Mouse (Mus musculus): ENCODE data around the gene Psg17.
"Not testable (repeated sequence)": the region's sequence is repeated elsewhere in the genome, so short reads cannot be mapped to it uniquely, and the experiment has no call there.

Gene Psg17

DNA sequence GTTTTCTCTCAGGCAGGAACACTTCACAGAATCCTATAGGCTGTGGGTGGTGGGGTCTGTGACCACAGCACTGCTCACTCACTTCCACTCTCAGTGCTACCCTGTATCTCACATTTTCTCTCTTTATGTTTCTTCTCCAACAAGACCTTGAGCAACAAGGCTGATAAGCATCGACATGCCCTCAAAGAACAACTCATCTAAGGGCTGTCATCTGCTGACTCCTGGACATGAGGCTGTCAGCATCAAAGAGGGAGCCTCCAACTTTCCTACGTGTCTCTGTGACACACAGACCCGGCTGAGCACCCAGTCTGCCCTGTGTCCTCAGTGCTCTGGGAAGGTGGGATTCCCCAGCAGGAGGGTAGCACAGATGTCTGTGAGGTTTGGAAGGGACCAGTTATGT is at the start of gene Psg17:
Psg17 (minus strand) TSS at position 101 of the 400 bp plus-strand sequence.
- DNase-seq (ENCODE audit: low spot score in 2 of 2), result no peak

- not testable (repeated sequence) for DNase-seq (ENCODE audit: low spot score in 2 of 2)
These were observed 49.6 kb upstream of the Psg17 start, which contains the start of gene Pglyrp1 for GRCm38 (mm10) chr7:18871031-18871430. Gene Pglyrp1 (plus strand): TSS chr7:18871331.

- DNase-seq (ENCODE audit: low spot score in 2 of 2), result no peak
These were observed 47.1 kb upstream of the Psg17 start for GRCm38 (mm10) chr7:18868491-18868890.

DNA sequence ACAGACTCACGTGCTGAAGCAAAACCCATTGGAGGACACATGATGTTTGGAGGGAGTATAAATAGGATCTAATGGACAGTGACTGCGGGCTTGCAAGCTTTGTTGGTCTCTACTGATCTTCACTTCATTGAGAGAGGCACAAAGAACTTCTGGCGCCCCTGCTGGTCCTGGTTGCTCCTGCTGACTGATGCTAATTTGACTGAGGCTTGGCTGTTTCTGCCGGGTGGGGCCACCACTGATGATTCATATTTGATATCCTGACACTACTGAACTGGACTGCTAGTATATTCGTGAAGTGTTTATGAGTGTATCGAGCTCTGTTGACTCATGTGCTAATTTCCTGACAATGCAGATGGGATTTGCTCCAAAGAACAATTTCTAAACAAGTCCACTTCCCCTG is 41.4 kb upstream of the Psg17 start:
- no peak for DNase-seq (ENCODE audit: low spot score in 2 of 2)

- DNase-seq (ENCODE audit: low spot score in 2 of 2), result no peak
These were observed 37.0 kb upstream of the Psg17 start for GRCm38 (mm10) chr7:18858310-18858916.

DNA sequence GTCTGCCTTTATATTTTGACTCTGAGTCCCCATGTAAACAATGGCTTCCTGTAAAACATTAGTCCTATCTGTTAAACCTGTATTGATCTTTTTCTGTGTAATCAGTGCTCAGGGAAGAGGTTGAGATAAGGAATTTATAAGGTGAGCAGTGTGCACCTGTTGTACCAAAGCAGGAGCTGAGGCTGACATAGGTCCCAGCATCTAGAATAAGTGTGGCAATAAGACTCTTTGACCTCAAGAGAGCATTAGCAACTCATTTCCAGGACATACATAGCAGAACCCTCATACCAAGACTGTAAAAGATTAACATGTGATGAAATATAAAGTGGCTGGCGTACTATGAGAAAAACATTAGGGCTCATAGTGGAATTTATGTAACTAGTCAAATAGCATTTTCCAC is 27.0 kb upstream of the Psg17 start:
- no peak for DNase-seq (ENCODE audit: low spot score in 2 of 2)

GRCm38 (mm10) chr7:18844811-18845210 is 23.4 kb upstream of the Psg17 start:
- DNase-seq (ENCODE audit: low spot score in 2 of 2), result no peak

DNA sequence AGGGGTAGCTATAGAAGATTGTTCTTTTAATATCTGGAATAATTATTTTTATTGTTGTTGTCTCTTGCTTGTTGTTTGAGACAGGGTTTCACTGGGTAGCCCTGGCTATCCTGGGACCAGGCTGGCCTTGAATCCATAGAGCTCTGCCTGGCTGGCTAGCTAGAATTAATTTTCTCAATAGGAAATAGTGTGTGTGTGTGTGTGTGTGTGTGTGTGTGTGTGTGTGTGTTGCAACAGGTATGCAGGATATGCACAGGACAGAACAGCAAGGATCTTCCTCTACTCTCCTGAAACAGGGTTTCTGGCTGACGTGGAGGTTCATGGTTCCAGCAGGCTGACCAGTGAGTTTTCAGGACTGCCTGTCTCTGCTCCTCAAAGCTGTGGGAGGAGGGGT is 19.8 kb upstream of the Psg17 start:
- no peak for DNase-seq (ENCODE audit: low spot score in 2 of 2)

GRCm38 (mm10) chr7:18840386-18841173 is 19.2 kb upstream of the Psg17 start:
- peak in 1 of 2 experiments; percentile 14 for DNase-seq (ENCODE audit: low spot score in 2 of 2)

DNA sequence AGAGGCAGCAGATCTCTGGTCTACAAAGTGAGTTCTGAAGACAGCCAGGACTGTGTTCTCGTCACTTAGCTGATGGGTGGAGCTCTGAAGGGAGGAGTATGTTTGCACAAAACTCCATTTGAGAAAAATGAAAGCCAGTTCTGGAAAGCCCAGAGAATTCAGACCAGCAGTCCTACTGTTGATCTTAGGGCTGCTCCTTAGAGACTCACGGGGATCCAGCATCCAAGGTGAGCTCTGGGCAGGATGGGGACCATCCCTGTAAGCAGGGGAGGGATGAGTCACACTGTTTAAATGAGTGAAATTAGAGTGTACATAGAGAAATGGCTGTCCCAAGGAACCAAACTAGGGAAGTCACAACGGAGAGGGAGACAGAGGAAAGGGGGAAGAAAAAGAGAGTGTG is 18.5 kb upstream of the Psg17 start, which contains the start of gene Mill2:
Mill2 (plus strand) TSS at position 102 of the 400 bp plus-strand sequence.
- DNase-seq (ENCODE audit: low spot score in 2 of 2), result no peak

- no peak for DNase-seq (ENCODE audit: low spot score in 2 of 2)
These were observed 10.9 kb upstream of the Psg17 start for GRCm38 (mm10) chr7:18832298-18832697.

- DNase-seq (ENCODE audit: low spot score in 2 of 2), result no peak
These were observed 8.1 kb upstream of the Psg17 start for GRCm38 (mm10) chr7:18829545-18829944.

DNA sequence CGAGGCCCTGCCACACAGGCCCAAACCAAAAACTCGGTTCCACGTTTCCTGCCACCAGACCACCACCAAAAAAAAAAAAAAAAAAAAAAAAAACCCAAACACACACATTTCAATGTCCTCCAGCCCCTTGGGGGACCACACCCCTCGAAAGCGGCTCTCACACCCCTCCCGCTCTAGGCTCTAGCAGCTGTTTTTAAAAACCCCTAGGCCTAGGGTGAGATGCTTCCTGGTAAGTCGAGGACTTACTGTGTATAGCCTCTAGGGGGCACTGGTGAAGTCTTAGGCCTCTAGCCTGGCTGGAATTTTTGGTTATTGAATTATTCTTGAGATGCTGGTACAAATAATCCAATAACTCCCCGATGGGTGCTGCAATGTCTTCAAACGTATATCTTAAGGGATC is 7.2 kb upstream of the Psg17 start:
- no peak for DNase-seq (ENCODE audit: low spot score in 2 of 2)

DNA sequence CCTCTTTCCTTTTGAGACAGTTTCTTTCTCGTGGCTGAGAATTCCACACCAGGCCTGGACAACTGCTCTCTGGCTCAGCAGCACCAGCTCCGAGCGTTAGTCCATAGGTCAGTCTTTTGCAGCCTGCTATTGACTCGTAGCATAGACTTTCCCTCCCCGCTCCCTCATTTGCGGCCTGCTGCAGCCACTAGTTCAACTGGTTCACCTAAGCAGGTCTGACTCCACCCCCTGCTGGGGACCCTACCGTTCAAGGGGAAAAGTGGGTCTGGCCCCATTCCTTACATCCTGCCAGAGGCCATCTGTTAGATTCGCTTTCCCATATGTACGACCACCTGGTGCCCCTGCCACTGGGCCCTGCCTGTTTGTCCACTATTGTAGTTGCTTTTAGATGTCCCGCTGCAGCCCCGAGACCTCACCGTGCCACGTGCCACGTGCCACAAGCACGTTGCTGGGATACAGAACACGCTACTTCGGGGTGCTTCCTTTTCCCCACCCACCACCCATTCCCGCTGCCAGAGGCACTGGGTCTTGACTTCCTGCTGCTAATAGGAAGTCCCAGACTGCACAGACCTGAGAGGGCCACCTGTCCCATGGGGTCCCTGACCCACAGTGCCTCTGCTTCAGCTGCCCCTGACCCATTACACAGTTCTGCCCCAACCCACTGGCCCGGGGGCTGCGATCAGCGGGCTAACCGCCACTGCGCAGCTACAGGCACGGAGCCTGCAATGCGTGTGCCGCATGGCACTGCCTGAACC is 6.6 kb upstream of the Psg17 start:
- no peak for DNase-seq (ENCODE audit: low spot score in 2 of 2)

DNA sequence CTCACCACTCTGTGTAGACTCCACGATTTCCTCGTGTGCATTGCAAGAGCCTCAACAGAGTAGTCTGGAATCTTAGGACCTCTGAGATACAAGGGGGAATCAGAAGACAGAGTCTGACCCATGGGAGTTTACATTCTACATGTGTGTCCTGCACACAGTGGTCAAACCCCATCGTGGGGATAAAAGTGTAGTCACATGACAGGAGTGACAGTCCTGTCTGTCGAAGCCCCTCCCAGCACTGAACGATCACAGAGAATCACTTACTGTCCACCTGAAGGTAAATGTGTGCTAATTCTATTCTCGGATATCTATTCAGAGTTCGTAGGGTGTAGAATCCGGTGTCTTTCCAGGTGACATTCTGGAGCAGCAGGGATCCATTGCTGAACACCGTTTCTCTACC is 3.1 kb downstream of the Psg17 start:
- no peak for DNase-seq (ENCODE audit: low spot score in 2 of 2)

- DNase-seq (ENCODE audit: low spot score in 2 of 2), result no peak
These were observed 17.9 kb downstream of the Psg17 start for GRCm38 (mm10) chr7:18803526-18803925.

- DNase-seq (ENCODE audit: low spot score in 2 of 2), result no peak
These were observed 22.3 kb downstream of the Psg17 start for GRCm38 (mm10) chr7:18799129-18799528.

DNA sequence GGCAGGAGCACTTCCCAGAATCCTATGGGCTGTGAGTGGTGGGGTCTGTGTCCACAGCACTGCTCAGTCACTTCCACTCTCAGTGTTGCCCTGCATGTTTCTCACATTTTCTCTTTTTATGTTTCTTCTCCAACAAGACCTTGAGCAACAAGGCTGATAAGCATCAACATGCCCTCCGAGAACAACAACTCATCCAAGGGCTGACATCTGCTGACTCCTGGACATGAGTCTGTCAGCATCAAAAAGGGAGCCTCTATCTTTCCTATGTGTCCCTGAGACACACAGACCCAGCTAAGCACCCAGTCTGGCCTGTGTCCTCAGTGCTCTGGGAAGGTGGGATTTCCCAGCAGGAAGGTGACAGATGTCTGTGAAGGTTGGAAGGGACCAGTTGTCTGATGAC is 23.0 kb downstream of the Psg17 start, which contains the start of gene Psg19:
Psg19 (minus strand) TSS at position 101 of the 400 bp plus-strand sequence.
- no peak for DNase-seq (ENCODE audit: low spot score in 2 of 2)

GRCm38 (mm10) chr7:18790671-18791070 is 30.7 kb downstream of the Psg17 start:
- not testable (repeated sequence) for DNase-seq (ENCODE audit: low spot score in 2 of 2)

DNA sequence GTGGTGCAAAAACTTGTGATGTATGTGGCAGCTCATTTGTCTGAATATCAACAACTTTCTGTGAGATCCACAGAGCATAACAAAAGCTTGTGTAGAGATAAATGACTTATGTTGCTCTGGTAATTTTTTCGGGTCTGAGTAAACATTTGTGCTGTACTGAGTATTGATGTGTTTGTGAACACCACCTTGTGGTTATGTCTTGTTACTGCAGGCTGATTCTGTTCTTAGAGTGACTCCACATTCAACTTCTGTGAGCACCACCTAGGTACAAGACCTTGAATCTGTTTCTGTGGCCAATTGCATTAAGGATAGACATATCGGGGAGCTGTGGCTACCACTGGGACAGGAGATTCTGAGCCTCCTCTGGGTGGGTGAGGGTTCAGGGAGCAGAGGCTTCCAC is 40.1 kb downstream of the Psg17 start:
- not testable (repeated sequence) for DNase-seq (ENCODE audit: low spot score in 2 of 2)

DNA sequence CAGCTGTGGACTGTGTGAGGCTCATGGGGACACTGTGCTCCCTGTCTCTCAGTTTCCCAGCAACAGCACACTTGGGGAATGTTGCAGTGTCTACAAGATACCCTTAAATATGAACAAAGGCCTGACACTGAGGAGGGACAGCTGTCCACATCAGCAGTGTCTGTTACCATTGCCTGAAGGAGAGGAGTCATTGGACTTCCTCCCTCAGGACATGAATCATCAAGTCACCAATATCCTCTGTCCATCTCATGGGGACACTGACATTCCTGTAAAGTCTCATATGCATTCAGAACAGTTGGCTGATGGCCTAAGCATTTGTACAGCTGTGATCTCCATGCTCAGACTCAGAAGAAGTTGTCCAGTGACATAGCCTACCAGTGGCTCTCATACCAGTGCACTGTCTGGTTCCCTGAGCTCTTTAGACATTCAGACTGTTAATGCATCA is 42.0 kb downstream of the Psg17 start:
- no peak for DNase-seq (ENCODE audit: low spot score in 2 of 2)
